Mouse (Mus musculus) heart, postnatal 0 days (tissue): Measurements from ENCODE around the gene Rdm1. TPM values are rescaled to one million over a fixed set of nuclear protein-coding genes. Genes with fewer than 3 reads are reported as not detected.

ENCODE experiments used
- ATAC-seq: fragments of 200-750 bp; cut with Nextera tagmentation; 2 replicates; pipeline ENCODE4 v1.8.0; 2017; ENCODE audit warnings: low read depth, moderate number of reproducible peaks, moderate library complexity; ENCODE audit not compliant: insufficient read depth
- DNase-seq: peaks from one replicate; pipeline ENCODE4 v3.0.0-alpha.2; 2016; ENCODE audit warnings: low spot score
- H3K27ac ChIP-seq: fragments of 300-500 bp; sonication (generic); 2 replicates; pipeline ENCODE4 v1.5.1; 2014; ENCODE audit warnings: low read depth, mild to moderate bottlenecking
- H3K27me3 ChIP-seq: fragments of 300-500 bp; sonication (generic); 2 replicates; pipeline ENCODE4 v1.6.1; 2014; ENCODE audit warnings: low read length, mixed read lengths; ENCODE audit not compliant: control insufficient read depth, insufficient read depth
- H3K36me3 ChIP-seq: fragments of 300-500 bp; sonication (generic); replicated peaks from 2 replicates; pipeline ENCODE4 v1.6.1; 2014; ENCODE audit warnings: low read length, mixed read lengths; ENCODE audit not compliant: control insufficient read depth, insufficient read depth
- H3K4me1 ChIP-seq: fragments of 300-500 bp; sonication (generic); 2 replicates; pipeline ENCODE4 v1.6.1; 2014; ENCODE audit warnings: antibody characterized with exemption; ENCODE audit not compliant: control insufficient read depth, insufficient read depth
- H3K4me2 ChIP-seq: fragments of 300-500 bp; sonication (generic); 2 replicates; pipeline ENCODE4 v1.6.1; 2014; ENCODE audit warnings: low read depth, mild to moderate bottlenecking, low read length, moderate library complexity
- H3K4me3 ChIP-seq: fragments of 300-500 bp; sonication (generic); 2 replicates; pipeline ENCODE4 v1.5.1; 2014; ENCODE audit warnings: low read depth, low read length
- H3K9ac ChIP-seq: fragments of 300-500 bp; sonication (generic); replicated peaks from 2 replicates; pipeline ENCODE4 v1.6.1; 2014; ENCODE audit warnings: low read depth, low read length, mixed read lengths
- H3K9me3 ChIP-seq: fragments of 300-500 bp; sonication (generic); replicated peaks from 2 replicates; pipeline ENCODE4 v1.6.1; 2016; ENCODE audit warnings: low read length; ENCODE audit not compliant: control insufficient read depth
- CTCF ChIP-seq: IDR thresholded peaks from 2 replicates; pipeline ENCODE4 v1.5.1; 2016; ENCODE audit warnings: antibody characterized with exemption, control low read depth, low read depth
- EP300 ChIP-seq: IDR thresholded peaks from 2 replicates; pipeline ENCODE4 v1.6.1; 2016; ENCODE audit warnings: antibody characterized with exemption, low read depth
- WGBS: fragments of 180-500 bp; shearing (Covaris S2); extraction: QIAGEN DNeasy Blood & Tissue Kit; methylation state at CpG from one replicate; pipeline ENCODE4 v1.1.7; 2014; 5-methylcytosine and 5-hydroxymethylcytosine counted together
- polyA plus RNA-seq: library from polyadenylated mRNA; unstranded; fragments of >200 nt; fragmentation: Nextera tagmentation; extraction: Ambion mirVana; gene quantifications from 2 replicates; pipeline ENCODE4 v1.2.1, GENCODE M21; 2015
- total RNA-seq: library from RNA; depleted of rRNA; stranded (reverse); fragments of >200 nt; gene quantifications from 2 replicates; pipeline ENCODE4 v1.2.3, GENCODE M21; 2014; ENCODE audit warnings: low replicate concordance

Rdm1 gene
- total and polyA plus RNA-seq, 2 experiments from 2014 or later: 38.1 to 44.5 TPM

- peak overlapping the region; percentile 1; the same call in 1 of the 2 replicates for H3K4me3 ChIP-seq
- DNase-seq: peak; percentile 92
- H3K27ac ChIP-seq: peak overlapping the region; percentile 90
- WGBS: 31% methylated on average over 14 of the region's 14 CpGs
- no peak overlapping the region; the same call in 1 of the 2 replicates for H3K9ac ChIP-seq
- H3K36me3 ChIP-seq: no peaks in the 10 kb centered on the region; the same call in 1 of the 2 replicates
- peak; percentile 59 for ATAC-seq
- H3K4me2 ChIP-seq: peak overlapping the region; percentile 86
- no peaks in the 10 kb centered on the region for H3K27me3 ChIP-seq
- TF ChIP-seq EP300: no peak
- no peak for TF ChIP-seq CTCF
- H3K9me3 ChIP-seq: no peaks in the 10 kb centered on the region
- H3K4me1 ChIP-seq: peaks cover 19% of the 10 kb centered on the region
These were observed 41.0 kb downstream of the Rdm1 start for GRCm38 (mm10) chr11:101667871-101668532.

- Histone ChIP-seq H3K4me1 (peaks cover 25% of the 10 kb centered on the region), H3K9ac (no peak overlapping the region; the same call in 1 of the 2 replicates), H3K9me3 (no peaks in the 10 kb centered on the region), H3K27me3 (no peaks in the 10 kb centered on the region), H3K36me3 (no peaks in the 10 kb centered on the region; the same call in 1 of the 2 replicates), H3K27ac (peak overlapping the region; percentile 90), H3K4me2 (peak overlapping the region; percentile 86), H3K4me3 (no peak overlapping the region; the same call in 1 of the 2 replicates)
- ATAC-seq: peak; percentile 9; the same call in 1 of the 2 replicates
- peak; percentile 62 for DNase-seq
- 21% methylated on average over 13 of the region's 13 CpGs for WGBS
- no peak; the same call in 1 of the 2 replicates for TF ChIP-seq EP300
- no peak for TF ChIP-seq CTCF
These were observed 41.7 kb downstream of the Rdm1 start for GRCm38 (mm10) chr11:101668546-101669261.

GRCm38 (mm10) chr11:101670334-101670733, 43.3 kb downstream of the Rdm1 start:
- no peak overlapping the region for H3K4me3 ChIP-seq
- 69% methylated on average over 1 of the region's 1 CpGs for WGBS
- H3K27ac ChIP-seq: no peak overlapping the region; the same call in 1 of the 2 replicates
- no peaks in the 10 kb centered on the region for H3K27me3 ChIP-seq
- H3K4me1 ChIP-seq: peaks cover 25% of the 10 kb centered on the region
- no peak overlapping the region for H3K9ac ChIP-seq
- ATAC-seq: no peak
- H3K36me3 ChIP-seq: no peaks in the 10 kb centered on the region; the same call in 1 of the 2 replicates
- H3K9me3 ChIP-seq: no peaks in the 10 kb centered on the region
- no peak for DNase-seq
- no peak overlapping the region for H3K4me2 ChIP-seq
- TF ChIP-seq CTCF: no peak
- no peak for TF ChIP-seq EP300

- WGBS: 66% methylated on average over 4 of the region's 4 CpGs
These were observed 44.3 kb downstream of the Rdm1 start for GRCm38 (mm10) chr11:101671255-101671654.

GRCm38 (mm10) chr11:101673010-101673642, 46.1 kb downstream of the Rdm1 start:
- H3K27ac ChIP-seq: peak overlapping the region; percentile 58
- no peaks in the 10 kb centered on the region for H3K9me3 ChIP-seq
- H3K4me1 ChIP-seq: peaks cover 25% of the 10 kb centered on the region
- no peak overlapping the region; the same call in 1 of the 2 replicates for H3K9ac ChIP-seq
- no peaks in the 10 kb centered on the region for H3K27me3 ChIP-seq
- peak; percentile 42 for DNase-seq
- WGBS: 18% methylated on average over 16 of the region's 16 CpGs
- peak overlapping the region; percentile 11; the same call in 1 of the 2 replicates for H3K4me2 ChIP-seq
- ATAC-seq: peak; percentile 78
- H3K36me3 ChIP-seq: no peaks in the 10 kb centered on the region
- no peak overlapping the region for H3K4me3 ChIP-seq
- TF ChIP-seq CTCF: no peak
- 0 out of 2 replicates have a peak, but pooled peaks have one; percentile 30 for TF ChIP-seq EP300

More at GRCm38 (mm10) chr11:101671255-101671654, 44.3 kb downstream of the Rdm1 start:
- no peak for TF ChIP-seq CTCF
- TF ChIP-seq EP300: no peak
- Histone ChIP-seq H3K27me3 (no peaks in the 10 kb centered on the region), H3K4me1 (peaks cover 25% of the 10 kb centered on the region), H3K36me3 (no peaks in the 10 kb centered on the region; the same call in 1 of the 2 replicates), H3K27ac (no peak overlapping the region), H3K4me3 (no peak overlapping the region), H3K9me3 (no peaks in the 10 kb centered on the region), H3K4me2 (no peak overlapping the region), H3K9ac (no peak overlapping the region)
- DNase-seq (no peak), ATAC-seq (no peak)
